Mouse (Mus musculus) gastrocnemius, postnatal 25 days (tissue): ENCODE data around the gene Trappc3l. TPM values are rescaled to one million over a fixed set of nuclear protein-coding genes. Genes with fewer than 3 reads are reported as not detected.
A peak's percentile ranks its signal among the peaks of the same experiment; 100 is the strongest.
"Not testable (repeated sequence)": the region's sequence is repeated elsewhere in the genome, so short reads cannot be mapped to it uniquely, and the experiment has no call there.

ENCODE experiments used
- DNase-seq: peaks from one replicate; pipeline ENCODE4 v3.0.0; 2022
- long read RNA-seq, 2 experiments: library from polyadenylated mRNA; stranded (forward); transcript quantifications; one replicate each; pipeline ENCODE4 v2.0.0; 2021
- total RNA-seq, 2 experiments: library from RNA; stranded (reverse); gene quantifications; 1 replicate in 1 of 2; 2 replicates in 1 of 2; pipeline ENCODE4 v1.2.3; 2021

The Trappc3l gene
- not detected for total RNA-seq
- long read RNA-seq, experiment 1: 0 reads
- long read RNA-seq, experiment 2: 0 reads

DNA sequence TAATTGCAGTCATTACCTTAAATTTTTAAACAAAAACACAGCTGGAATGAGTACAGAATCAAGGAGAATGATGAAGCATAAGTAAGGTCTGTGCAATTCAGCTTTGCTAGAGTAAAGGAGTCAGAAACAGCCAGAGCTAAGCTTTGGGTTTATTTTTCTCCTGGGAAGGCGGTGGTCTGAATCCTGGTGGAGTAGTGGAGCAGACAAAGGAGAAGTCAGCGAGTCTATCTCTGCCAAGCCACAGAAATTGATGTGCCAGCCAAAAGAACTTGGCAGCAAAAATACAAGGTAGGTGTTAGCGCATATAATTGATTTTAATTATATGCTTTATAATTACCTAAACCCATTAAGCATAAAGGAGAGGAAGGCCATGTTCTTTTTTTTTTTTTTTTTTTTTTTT is at the start of gene Trappc3l:
Trappc3l (plus strand) TSS at position 197 of the 400 bp plus-strand sequence.
- no peak for DNase-seq

GRCm38 (mm10) chr10:33996686-33997085 is 40.7 kb upstream of the Trappc3l start:
- not testable (repeated sequence) for DNase-seq

- DNase-seq: no peak
Measured at GRCm38 (mm10) chr10:33998397-33998796, 39.0 kb upstream of the Trappc3l start.

DNA sequence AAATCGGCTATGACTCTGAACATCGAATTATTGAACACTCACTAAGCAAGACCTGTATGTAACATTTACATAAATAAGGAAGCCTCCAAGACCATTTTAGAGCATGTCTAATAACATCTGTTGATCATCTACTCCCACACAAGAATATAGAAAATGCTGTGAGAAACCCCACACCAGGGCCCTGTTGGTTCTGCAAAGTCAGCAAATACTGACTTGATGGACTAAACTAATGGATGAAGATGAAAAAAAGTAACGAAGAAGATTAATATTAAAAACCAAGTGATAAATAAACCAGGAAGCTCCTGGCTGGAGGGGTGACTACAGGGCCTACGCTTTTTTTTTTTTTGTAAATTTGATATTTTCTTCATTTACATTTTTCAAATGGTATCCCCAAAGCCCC is 24.8 kb upstream of the Trappc3l start:
- no peak for DNase-seq

DNA sequence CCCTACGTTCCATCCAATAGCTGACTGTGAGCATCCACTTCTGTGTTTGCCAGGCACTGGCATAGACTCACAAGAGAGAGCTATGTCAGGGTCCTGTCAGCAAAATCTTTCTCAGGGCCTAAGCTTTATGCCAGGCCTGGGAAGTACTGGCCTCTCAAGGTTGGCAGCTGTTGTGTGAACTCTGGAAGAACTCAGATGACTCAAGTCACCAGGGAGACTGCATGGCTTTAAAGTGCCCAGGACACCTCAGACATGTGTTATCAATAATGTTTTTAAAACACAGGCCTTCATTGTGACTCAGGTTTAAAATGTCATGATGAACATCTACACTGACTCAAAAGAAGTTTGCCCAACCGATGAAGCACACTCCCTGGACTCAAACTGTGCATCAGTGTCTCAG is 24.2 kb upstream of the Trappc3l start:
- DNase-seq: no peak

GRCm38 (mm10) chr10:34018746-34019301 is 18.6 kb upstream of the Trappc3l start:
- DNase-seq: no peak

GRCm38 (mm10) chr10:34019302-34020075 is 17.9 kb upstream of the Trappc3l start, which contains the start of gene Rwdd1:
Rwdd1 (minus strand) TSS chr10:34019624.
- peak; percentile 100 for DNase-seq

DNA sequence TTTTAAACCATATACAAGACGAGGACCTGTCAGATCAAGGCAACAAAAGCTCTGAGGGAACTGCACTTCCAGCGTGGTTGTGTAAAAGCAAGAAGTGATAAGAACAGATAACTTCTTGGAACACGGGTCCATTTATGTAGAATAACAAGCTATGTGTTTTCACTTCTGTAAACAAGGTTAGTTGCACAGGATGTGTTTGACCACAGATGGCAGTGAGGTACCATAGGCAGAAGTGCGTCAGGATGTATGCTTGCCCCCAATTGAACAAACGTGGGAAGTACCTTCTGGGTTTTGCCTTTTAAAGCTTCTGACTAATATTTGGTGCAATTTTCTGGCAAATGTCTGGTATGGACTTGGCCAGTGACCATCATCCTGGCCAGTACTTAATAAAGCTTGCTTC is 7.1 kb upstream of the Trappc3l start:
- no peak for DNase-seq

GRCm38 (mm10) chr10:34033630-34034305 is 3.6 kb upstream of the Trappc3l start:
- peak; percentile 61 for DNase-seq

DNA sequence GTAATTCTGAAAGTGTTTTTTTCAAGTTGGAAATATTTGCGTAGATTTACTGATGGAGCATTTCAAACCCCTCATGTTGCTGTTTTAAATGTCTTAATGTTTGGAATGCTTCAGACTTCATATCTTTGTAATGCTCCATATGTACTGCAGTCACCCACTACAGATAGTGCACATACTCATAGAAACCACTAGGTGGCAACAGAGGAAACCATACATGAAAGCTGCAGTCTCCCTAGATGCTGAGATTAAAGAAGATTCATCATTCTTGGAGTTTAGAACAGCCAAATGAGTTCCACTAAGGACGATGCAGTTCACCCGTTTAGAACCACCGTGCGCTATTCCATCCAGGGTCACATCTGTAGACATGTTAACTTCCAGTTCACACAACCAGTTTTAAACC is 810 bp upstream of the Trappc3l start:
- no peak for DNase-seq

- DNase-seq: no peak
Measured at GRCm38 (mm10) chr10:34044210-34044609, 6.8 kb downstream of the Trappc3l start, which contains the start of gene Calhm4. Calhm4 (minus strand) TSS chr10:34044310.

- no peak for DNase-seq
Measured at GRCm38 (mm10) chr10:34053987-34054386, 16.6 kb downstream of the Trappc3l start.

DNA sequence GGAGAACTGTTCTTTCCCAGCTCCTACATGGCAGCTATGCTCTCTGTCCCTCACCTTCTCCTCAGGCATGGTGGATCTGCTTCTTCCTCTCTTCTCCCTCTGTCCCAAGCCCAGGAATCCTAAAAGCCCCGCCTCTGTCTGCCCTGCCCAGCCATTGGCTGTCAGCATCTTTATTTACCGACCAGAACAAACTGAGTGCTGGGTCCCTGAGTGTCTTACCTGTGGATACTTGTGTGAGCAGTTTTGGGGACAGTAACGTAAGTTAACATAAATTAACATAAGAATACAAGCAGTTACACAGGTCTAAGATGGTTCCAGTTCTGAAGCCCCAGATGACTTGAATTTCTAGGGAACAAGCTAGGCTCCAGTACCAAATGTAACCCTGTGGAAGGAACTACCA is 29.2 kb downstream of the Trappc3l start:
- no peak for DNase-seq

- no peak for DNase-seq
Measured at GRCm38 (mm10) chr10:34069606-34070005, 32.2 kb downstream of the Trappc3l start.

DNA sequence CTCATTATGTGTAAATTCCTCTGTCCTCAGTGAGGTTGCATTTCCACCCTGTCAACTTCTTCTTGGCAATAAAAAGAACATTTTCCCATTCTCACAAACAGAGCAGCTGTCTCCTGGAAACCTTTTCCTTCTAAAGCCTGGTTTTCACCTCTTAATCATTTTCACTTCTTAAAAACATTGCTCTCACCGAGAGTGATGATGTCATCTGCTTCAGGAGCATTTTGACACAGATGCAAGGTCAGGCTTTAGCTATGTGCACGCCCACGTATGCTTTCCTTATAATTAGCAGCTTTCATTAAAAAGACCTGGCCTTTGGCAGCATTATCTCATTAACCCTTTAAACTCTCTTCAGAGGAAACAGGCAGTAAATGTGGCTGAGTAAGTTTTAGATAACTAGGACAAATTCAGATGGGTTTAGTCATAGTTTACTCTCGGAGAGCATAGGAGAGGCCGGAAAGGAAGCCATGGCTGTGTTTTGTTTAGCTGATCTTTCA is 33.6 kb downstream of the Trappc3l start:
- no peak for DNase-seq

DNA sequence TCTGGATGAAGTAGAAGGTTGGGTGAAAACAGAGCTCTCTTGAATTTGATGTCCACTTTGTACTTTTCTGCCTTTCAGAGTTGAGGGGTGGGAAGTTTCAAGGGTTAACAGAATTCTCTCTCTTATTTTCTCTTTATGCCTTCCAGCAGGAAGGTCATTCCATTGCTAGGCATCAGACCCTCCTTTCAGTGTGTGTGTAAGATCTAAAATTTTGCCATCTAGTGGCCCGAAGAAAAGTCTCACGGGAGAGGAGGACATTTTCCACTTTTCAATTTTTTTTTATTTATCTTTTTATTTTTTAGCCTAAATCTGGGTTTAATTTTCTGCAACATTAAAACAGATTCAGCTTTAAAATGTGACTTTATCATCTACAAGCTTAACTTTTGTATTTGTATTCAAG is 34.3 kb downstream of the Trappc3l start:
- no peak for DNase-seq

- DNase-seq: no peak
Measured at GRCm38 (mm10) chr10:34074522-34075200, 37.3 kb downstream of the Trappc3l start.

DNA sequence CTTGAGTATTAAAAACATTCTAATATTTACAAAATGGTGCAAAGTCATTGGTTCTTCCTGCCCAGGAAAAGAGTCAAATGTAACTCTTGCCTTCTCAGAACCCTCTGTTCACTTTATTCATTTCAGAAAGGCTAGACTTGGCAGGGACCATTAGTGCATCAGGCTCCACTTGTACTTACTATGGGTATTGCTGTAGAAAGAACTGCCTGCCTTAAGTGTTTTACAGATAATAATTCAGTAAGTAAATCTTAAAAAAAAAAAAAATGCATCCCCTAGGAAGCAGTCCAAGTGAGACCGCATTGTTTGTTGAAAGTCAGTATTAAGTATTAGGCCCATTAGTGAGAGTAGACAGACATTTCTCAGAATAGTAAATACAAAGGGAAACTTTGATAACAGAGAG is 49.1 kb downstream of the Trappc3l start:
- no peak for DNase-seq

- no peak for DNase-seq
Measured at GRCm38 (mm10) chr10:34088515-34088914, 51.1 kb downstream of the Trappc3l start.

GRCm38 (mm10) chr10:34089517-34089916 is 52.1 kb downstream of the Trappc3l start:
- DNase-seq: no peak

DNA sequence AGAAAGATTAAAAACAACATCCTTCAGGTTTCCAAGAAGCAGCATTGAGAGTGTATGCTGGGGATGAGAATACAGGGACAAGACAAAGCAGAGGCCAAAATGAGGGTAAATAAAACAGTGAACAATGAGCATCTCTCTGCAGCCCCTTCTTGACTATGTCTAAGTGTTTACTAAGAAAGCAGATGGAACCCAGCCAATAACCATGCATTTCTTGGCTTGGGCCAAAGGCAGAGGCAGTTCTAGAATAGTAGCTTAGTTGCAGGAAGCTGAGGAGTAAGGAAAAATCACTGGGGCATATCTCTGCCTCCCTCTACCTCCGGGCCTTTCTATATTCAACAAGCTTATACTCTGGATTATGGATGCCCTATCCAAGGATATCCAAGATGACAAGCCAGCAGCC is 53.1 kb downstream of the Trappc3l start:
- DNase-seq: no peak

- DNase-seq: no peak
Measured at GRCm38 (mm10) chr10:34091888-34092287, 54.5 kb downstream of the Trappc3l start.
